Mouse (Mus musculus) cortical plate, adult 2 months (tissue): ENCODE data around the gene Unc45a.

Experiments used
- CTCF ChIP-seq: fragments of 200-500 bp; IDR thresholded peaks from 2 replicates; pipeline ENCODE4 v1.5.1; 2011; ENCODE audit warnings: mild to moderate bottlenecking, control low read depth, low read length; ENCODE audit not compliant: insufficient read depth; ENCODE audit errors: extremely low read depth
- POLR2A ChIP-seq: fragments of 200-500 bp; IDR thresholded peaks from 2 replicates; pipeline ENCODE4 v1.6.1; 2011; ENCODE audit warnings: mild to moderate bottlenecking, low read length, control low read depth; ENCODE audit not compliant: insufficient read depth; ENCODE audit errors: extremely low read depth

DNA sequence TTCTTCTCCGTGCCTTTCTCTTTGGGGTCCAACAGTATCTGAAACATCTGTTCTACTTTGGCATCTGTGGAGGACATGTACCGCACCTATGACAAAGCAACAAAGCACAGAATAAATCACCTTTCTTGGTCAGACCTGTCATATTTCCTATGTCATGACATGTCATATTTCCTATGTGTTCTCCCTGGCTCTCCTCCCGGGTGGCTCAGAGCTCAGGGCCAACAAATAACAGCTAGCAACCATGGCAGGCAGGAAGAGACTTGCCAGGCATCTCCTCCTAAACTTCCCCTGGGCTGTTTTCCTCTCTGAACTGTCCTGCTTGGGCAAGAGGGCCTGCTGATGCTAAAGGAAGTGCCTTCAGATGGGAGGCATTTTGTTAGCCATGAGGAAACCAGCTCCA is 3.9 kb downstream of the Unc45a start:
- TF ChIP-seq POLR2A: no peak
- no peak for TF ChIP-seq CTCF
